Mouse (Mus musculus): ENCODE results near the gene Creld1.

The Creld1 gene

DNA sequence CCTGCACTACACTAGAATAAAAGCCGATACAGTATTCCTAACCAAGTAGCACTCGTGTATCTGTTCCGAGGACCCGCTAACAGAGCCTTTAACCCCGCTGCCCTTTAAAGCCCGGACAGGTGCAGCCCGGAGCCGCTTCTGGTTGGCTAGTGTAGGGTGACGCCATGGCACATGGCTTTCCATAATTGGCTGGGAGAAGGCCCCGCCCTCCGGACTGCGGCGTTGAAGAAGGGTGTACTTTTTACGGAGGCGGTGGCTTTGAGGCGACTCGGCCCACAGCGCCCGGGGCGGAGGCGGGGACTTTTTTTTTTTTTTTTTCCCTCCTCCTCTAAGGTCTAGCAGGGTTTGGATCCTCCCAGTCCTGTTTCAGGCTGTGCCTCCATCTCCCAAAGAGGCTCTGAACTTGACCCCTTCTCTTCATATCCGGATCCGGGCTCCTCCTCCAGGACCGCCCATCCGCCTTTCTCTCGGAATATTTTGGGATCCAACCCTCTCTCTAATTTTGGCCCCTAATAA, at the start of gene Creld1:
Gene Creld1, plus strand, starts transcription at position 198 of the 516 bp plus-strand sequence.
- in situ Hi-C loops (cut with MboI; ENCODE audit: low pct_unique_long_range_greater_than_20kb in 1 of 2, low sequenced_read_pairs in 2 of 2, unreplicated experiment in 1 of 2): no loop called here

DNA sequence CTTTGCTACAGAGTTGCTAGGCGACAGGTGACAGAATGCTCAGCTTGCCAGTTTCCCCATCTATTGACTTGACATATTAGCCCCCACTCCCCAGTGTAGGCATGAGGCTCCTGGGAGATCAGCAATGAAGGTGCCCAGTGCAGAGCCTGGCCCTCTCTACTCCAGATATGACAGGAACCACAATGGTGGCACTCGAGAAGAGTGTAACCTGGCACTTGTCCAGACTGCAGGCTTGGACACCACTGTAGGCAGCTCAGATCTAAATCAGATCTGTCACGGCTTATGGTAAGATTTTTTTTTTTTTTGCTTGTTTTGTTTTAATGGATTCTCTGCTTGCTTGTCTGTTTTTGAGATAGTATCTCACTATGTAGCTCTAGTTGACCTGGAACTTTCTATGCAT, 49.4 kb upstream of the Creld1 start:
- in situ Hi-C loops (cut with MboI; ENCODE audit: low pct_unique_long_range_greater_than_20kb in 1 of 2, low sequenced_read_pairs in 2 of 2, unreplicated experiment in 1 of 2): no loop called here

DNA sequence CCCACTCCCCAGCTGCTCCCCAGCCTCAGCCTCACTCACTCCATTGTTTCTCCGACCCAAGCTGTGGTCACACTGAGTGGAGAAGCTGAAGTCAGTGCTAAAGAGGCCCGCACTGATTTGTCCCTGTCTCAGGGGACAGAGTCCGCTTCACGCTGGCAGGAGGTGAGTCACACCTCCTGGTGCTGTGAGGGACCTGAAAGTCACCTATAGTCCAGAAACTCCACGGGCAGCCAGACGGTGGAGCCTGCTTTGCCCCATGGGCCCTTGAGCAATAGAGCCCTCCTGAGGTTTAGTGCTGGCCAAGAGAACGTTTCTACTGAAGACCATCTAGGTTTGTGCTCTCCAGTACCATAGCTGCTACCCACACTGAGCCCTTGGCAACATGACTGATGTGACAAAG, 48.4 kb upstream of the Creld1 start:
- in situ Hi-C loops (cut with MboI; ENCODE audit: low pct_unique_long_range_greater_than_20kb in 1 of 2, low sequenced_read_pairs in 2 of 2, unreplicated experiment in 1 of 2): no loop called here

DNA sequence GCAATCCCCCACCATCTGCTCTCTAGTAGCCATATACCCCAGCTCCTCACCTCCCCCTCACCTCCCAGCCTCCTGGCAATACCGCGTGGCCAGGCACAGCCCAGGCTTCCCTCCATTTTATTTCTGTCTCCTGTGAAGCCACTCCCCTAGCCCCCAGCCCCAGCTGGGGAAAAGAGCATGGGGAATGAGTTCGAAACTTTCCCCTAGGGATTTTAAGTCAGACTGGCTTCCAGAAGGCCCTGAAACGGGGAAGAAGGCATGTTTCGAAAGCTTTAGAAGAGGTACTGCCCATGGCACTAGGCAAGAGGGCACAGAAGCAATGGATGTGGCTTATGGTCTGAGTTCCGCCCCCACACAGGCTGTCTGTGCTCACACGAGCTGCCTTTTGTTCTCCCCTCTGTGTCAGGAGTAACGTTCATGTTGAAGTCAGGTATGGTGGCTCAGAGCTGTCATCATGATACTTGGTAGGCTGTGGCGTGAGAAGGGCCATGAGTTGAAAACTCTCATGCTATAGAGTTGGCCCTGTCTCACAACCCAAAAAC, 47.4 kb upstream of the Creld1 start, which contains the start of gene Cidec:
Gene Cidec, minus strand, starts transcription at position 97 of the 542 bp plus-strand sequence.
- in situ Hi-C loops (cut with MboI; ENCODE audit: low pct_unique_long_range_greater_than_20kb in 1 of 2, low sequenced_read_pairs in 2 of 2, unreplicated experiment in 1 of 2): no loop called here

DNA sequence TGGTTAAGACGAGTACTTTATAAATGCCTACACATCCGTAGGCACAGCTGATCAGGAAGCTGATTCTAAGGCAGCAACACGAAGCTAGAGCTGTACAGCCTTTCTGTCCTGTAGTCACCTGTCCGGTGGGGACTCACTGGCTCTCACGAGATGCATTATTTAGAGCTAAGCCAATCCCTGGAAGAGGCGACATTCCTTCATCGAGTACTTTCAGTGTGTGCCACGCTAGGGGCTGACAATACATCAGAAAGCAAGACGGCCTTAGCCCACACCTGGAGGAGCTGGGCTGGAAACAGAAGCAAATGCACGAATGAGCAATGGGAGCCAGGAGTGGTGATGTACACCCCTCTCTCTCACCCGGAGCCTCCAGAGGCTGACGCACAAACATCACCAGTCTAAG, 46.0 kb upstream of the Creld1 start:
- in situ Hi-C loops (cut with MboI; ENCODE audit: low pct_unique_long_range_greater_than_20kb in 1 of 2, low sequenced_read_pairs in 2 of 2, unreplicated experiment in 1 of 2): no loop called here

DNA sequence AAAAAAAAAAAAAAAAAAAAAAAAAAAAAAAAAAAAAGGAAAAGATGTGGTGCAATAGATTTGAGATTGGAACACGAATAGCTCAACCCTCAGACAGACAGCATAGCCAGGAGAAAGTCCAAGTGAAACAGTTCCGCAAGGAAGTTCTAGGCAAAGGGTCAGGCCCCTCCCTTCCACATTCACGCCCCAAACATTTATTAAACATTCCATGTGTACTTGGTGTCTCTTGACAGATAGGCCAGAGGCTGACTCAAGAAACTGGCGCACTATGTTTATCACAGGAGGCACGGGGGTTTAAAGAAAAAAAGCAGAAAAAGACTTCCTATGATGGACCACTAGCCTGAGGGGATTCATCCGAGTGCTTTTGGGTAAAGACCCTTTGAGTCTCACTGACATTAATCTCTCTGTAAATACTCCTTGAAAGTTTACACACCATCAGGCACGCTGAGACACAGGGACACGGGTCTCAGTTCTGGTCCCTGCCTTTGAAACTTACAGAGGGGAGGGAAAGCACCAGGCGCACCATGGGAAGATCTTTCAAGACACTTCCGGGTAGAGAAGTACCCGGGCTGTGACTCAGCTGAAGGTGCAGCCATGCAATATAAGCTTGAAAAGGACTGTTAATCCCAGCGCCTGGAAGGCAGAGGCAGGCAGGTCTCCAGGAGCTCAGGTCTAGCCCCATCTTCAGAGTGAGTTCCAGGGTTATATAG, 44.2 kb upstream of the Creld1 start:
- in situ Hi-C loops (cut with MboI; ENCODE audit: low pct_unique_long_range_greater_than_20kb in 1 of 2, low sequenced_read_pairs in 2 of 2, unreplicated experiment in 1 of 2): no loop called here

DNA sequence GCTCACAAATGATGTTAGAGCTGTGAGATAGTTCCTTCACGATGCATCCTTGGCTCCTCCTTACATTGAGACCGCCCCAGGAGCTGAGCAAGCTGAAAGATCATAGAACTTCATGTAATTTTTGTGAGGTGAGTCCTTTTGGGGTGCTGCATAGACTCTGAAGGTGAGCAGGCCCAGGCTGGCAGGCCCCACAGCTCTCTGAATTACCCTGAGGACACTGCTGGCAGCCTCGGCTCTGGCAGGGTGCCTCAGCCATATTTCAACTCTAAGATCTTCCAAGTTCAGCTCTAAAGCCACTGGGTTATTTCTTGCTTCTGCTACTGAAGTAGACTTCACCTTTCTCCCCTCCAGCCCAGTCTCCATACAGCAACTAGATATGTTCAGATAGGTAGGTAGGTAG, 42.4 kb upstream of the Creld1 start:
- in situ Hi-C loops (cut with MboI; ENCODE audit: low pct_unique_long_range_greater_than_20kb in 1 of 2, low sequenced_read_pairs in 2 of 2, unreplicated experiment in 1 of 2): no loop called here

DNA sequence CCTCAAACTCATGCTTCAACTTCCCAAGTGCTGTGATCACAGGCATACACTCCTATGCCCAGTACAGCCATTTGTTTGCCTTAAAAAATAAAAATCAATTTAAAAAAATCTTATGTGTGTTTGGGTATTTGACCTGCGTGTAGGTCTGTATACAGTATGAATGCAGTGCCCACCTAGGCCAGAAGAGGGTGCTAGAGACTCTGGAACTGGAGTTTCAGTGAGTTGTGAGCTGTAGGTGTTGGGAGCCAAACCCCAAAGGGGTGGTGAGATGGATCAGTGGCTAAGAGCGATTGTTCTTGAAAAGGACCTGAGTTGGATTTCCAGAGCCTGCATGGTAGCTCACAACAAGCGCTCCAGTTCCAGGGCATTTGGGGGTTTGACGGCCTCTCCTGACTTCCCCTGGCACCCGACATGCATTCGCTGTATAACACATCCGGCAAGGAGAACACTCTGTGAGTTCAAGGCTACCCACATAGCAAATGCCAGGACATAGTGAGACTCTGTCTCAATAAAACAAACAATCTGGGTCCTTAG, 41.9 kb upstream of the Creld1 start:
- in situ Hi-C loops (cut with MboI; ENCODE audit: low pct_unique_long_range_greater_than_20kb in 1 of 2, low sequenced_read_pairs in 2 of 2, unreplicated experiment in 1 of 2): no loop called here

DNA sequence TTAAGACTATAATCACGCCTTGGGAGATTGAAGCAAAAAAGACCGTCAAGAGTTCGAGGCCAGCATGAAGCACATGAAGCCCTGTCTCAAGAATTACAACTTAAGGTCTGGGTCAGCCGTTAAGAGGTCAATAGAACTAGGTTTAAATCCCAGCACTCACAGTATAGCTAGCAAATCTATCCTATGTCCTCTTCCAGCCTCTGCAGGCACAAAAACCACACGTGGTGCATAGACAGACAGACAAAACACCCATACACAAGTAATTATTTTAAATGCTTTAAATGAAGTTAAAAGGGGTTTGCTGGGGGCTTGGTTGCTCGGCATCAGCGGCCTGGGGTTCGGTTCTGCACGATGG, 41.0 kb upstream of the Creld1 start:
- in situ Hi-C loops (cut with MboI; ENCODE audit: low pct_unique_long_range_greater_than_20kb in 1 of 2, low sequenced_read_pairs in 2 of 2, unreplicated experiment in 1 of 2): no loop called here

DNA sequence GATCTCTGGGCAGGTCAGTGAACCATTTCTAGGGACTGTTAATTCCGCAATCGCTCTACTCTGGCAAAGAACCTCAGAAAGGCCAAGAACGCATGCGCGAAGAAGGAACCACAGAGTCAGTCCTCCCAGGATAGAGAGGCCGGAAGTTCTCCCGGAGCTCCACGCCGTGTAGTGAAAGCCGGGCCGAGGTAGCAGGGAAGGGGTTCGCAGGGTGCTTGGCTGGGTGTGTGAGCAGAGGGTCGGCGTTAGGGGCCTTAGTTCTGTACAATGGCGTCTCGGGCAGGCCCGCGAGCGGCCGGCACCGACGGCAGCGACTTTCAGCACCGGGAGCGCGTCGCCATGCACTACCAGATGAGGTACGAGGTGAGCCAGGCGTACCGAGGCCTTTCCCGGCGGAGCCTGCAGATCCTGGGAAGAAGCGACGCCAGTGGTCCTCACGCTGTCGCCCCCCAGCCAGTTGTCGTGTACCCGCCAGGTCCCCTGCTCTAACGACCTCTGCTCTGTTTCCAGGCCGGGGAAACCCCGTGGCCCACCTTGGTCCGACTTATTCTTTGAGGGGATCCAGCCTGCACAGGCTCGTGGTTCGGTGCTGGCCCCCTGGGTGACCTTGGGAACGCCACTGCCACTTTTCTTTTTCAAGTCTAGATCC, 40.5 kb upstream of the Creld1 start, which contains the start of gene Jagn1:
Gene Jagn1, plus strand, starts transcription at position 128 of the 649 bp plus-strand sequence.
- in situ Hi-C loops (cut with MboI; ENCODE audit: low pct_unique_long_range_greater_than_20kb in 1 of 2, low sequenced_read_pairs in 2 of 2, unreplicated experiment in 1 of 2): no loop called here

DNA sequence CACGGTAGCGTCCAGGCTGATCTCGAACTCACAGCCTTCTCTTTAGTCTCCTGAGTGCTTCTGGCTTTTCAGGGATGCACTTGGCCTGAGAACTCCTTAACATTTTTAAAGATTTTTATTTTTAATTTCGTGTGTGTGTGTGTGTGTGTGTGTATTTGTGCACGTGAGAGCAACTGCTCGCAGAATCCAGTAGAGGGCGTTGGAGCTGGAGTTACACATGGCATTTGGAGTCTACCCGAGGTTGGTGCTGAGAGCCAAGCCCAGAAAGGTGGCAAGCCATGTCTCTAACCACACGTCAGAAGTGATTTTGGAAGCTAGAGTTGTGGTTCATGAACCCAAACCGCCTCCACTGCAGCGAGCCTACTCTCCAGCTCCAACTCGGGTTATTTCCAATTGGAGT, 40.0 kb upstream of the Creld1 start:
- in situ Hi-C loops (cut with MboI; ENCODE audit: low pct_unique_long_range_greater_than_20kb in 1 of 2, low sequenced_read_pairs in 2 of 2, unreplicated experiment in 1 of 2): no loop called here

DNA sequence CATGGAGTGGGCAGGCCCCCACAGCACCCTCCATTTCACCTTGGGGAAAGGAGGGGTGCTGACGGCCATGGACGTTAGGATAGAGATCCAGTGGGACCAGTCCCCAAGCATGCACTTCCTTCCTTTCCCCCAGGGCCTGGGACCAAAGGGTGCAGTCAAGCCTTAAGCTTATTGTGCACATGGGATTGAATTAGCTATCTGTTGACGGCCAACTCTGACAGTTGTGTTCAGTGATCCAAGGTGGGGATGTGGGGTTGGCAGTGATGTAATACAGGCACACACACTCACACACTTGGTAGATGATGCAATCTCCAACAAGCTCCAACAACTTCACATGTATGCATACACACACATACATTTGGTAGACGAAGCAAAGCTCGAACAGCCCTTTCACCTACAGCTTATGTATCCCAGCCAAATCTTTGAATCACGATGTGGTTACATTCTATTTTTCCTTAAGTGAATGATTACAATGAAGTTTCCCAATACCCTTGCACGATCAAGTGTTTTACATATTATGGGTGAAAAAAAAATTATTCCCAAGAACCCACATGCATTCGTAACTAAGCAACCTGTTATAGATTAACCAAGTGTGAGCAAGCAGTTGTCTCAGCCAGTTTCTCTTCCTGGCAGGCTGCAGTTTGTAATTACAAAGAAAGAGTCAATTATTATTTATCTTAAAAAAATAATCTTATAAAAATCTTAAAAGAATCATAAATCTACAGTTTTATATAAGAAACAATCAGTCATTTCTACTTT, 38.7 kb upstream of the Creld1 start:
- in situ Hi-C loops (cut with MboI; ENCODE audit: low pct_unique_long_range_greater_than_20kb in 1 of 2, low sequenced_read_pairs in 2 of 2, unreplicated experiment in 1 of 2): no loop called here

DNA sequence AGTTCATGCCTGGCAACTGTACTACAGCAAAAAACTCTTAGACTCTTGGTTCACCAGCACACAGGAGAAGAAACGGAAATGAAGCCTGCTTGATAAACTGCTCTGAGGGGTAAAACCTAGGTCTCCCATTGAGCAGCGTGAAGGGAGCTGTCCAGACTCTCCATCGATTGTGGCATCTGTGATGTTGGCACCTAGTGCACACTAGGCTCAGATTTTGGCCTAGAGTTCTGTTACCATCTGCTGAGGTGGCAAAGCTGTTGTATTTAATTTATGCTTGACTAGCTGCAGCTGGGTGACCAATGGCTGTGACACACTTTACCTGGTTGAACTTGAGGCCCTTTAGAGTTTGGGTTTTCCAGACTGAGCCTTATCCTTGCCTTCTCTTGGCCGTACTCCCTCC, 35.5 kb upstream of the Creld1 start:
- in situ Hi-C loops (cut with MboI; ENCODE audit: low pct_unique_long_range_greater_than_20kb in 1 of 2, low sequenced_read_pairs in 2 of 2, unreplicated experiment in 1 of 2): no loop called here

DNA sequence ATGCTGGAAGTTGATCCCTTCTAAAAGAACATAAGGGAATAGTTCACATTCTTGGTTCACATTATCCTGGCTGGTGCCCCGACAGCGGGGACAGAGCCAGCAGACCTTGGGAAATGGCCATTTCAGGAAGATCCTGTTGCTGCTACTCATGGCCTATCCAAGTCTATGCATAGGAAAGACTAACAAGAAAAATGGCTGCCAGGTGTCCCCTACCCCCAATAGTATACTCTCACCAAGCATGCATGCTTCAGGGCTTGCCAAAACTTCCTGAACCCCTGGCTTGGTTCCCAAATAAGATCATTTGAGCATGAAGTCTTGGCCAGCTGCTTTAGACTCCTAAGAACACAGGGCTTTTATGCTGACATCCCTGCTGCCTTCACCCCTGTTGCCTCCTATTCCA, 31.3 kb upstream of the Creld1 start:
- in situ Hi-C loops (cut with MboI; ENCODE audit: low pct_unique_long_range_greater_than_20kb in 1 of 2, low sequenced_read_pairs in 2 of 2, unreplicated experiment in 1 of 2): no loop called here

DNA sequence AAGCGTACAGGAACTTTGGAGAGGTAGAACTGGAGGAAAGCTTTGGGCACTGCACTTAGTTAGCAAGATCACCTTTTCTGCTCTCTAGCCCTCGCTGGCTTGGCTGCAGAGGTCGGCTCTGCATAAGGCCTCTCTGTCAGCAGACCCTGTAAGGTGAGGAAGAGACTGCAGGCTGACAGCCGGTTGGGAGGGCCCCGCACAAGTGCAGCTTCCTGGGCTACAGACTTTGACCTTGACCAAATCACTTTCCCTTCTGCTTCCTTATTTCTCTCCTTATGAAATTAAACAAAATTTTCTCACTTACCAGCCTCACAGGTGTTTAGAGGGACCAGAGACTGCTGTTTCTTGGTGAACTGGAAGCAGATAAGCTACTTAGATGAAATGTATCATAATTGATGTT, 28.1 kb upstream of the Creld1 start:
- in situ Hi-C loops (cut with MboI; ENCODE audit: low pct_unique_long_range_greater_than_20kb in 1 of 2, low sequenced_read_pairs in 2 of 2, unreplicated experiment in 1 of 2): no loop called here

DNA sequence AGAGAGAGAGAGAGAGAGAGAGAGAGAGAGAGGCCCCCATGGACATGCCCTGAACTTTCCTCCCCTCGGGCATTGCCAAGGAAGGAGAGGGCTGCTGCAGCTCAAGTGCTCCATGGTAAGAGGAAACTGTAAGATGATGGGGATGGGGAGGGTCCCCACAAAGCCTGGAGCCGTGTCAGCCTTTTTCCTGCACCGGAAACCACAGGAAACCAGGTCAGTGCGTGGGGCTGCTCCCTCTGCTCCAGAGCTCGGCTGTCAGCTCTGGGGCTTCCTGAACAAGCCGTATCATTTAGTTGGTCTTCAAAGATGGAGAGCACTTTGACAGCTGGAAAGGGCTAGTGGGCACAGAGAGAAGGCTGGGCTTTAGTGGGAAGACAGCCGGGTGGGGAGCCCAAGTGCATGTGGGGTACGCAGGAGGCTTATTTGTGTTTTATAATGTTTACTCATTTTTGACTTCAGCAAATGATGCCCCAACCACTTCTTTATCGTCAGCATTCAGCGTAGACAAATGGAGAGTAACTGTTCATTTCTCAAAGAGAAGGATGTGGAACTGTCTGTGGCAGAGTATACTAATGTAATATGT, 25.1 kb upstream of the Creld1 start, which contains the start of gene Il17re:
Gene Il17re, plus strand, starts transcription at position 533 of the 583 bp plus-strand sequence.
- in situ Hi-C loops (cut with MboI; ENCODE audit: low pct_unique_long_range_greater_than_20kb in 1 of 2, low sequenced_read_pairs in 2 of 2, unreplicated experiment in 1 of 2): no loop called here

DNA sequence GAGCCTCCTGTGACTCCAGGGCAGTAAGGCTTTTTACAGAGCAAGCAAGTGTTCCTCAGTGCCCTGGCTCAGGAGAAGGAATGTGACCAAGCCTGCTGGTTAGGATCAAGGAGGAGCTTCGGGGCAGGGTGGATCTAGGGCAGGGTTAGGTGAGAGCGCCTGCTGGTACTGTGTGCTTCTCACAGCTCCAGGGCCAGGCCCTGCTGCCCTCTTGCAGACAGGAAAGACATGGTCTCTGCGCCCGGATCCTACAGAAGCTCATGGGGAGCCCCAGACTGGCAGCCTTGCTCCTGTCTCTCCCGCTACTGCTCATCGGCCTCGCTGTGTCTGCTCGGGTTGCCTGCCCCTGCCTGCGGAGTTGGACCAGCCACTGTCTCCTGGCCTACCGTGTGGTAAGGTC, 24.5 kb upstream of the Creld1 start:
- in situ Hi-C loops (cut with MboI; ENCODE audit: low pct_unique_long_range_greater_than_20kb in 1 of 2, low sequenced_read_pairs in 2 of 2, unreplicated experiment in 1 of 2): no loop called here

DNA sequence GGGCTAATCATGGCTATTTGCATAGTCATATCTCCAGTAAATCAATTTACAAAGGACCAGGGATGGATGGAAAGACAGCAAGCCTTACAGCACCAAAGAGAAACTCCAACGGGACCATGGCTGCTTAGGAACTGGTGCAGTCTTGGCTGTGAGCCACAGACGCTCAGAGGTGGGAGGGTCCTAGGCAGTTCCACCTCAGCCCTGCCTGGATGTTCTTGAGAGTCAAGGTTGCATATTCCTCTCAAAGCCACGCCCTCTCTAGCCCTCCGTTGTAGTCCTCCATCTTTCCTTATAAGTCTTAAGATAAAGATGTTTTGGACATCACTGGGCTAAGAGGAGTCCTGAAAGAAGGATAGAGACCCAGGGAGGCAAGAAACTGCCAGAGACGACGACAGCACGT, 19.1 kb upstream of the Creld1 start:
- in situ Hi-C loops (cut with MboI; ENCODE audit: low pct_unique_long_range_greater_than_20kb in 1 of 2, low sequenced_read_pairs in 2 of 2, unreplicated experiment in 1 of 2): no loop called here

All from mouse embryonic stem cell (cell line).